Mouse (Mus musculus) small intestine, adult 2 months (tissue): ENCODE results near the gene Tbc1d19. TPM values are rescaled to one million over a fixed set of nuclear protein-coding genes. Genes with fewer than 3 reads are reported as not detected.

Source experiments
- H3K27ac ChIP-seq: fragments of 200-500 bp; 2 replicates; pipeline ENCODE4 v1.5.1; 2012; ENCODE audit warnings: low read depth, low read length, control low read depth, inconsistent platforms; ENCODE audit not compliant: insufficient read depth
- H3K27me3 ChIP-seq: fragments of 200-500 bp; 2 replicates; pipeline ENCODE4 v1.6.1; 2012; ENCODE audit warnings: mild to moderate bottlenecking, moderate library complexity, low read length, inconsistent platforms; ENCODE audit not compliant: control insufficient read depth, insufficient read depth
- H3K36me3 ChIP-seq: fragments of 200-500 bp; 2 replicates; pipeline ENCODE4 v1.6.1; 2012; ENCODE audit warnings: mild to moderate bottlenecking, low read length, control low read depth, inconsistent platforms; ENCODE audit not compliant: control insufficient read depth, insufficient read depth
- H3K4me1 ChIP-seq: fragments of 200-500 bp; 2 replicates; pipeline ENCODE4 v1.6.1; 2012; ENCODE audit warnings: low read length, inconsistent platforms, mixed read lengths; ENCODE audit not compliant: control insufficient read depth, insufficient read depth, insufficient read length
- H3K4me3 ChIP-seq: fragments of 200-500 bp; 2 replicates; pipeline ENCODE4 v1.5.1; 2012; ENCODE audit warnings: low read depth, mild to moderate bottlenecking, control low read depth, inconsistent platforms, low read length, moderate library complexity
- CTCF ChIP-seq: fragments of 200-500 bp; IDR thresholded peaks from 2 replicates; pipeline ENCODE4 v1.5.1; 2012; ENCODE audit warnings: low read depth, mild to moderate bottlenecking, control low read depth, inconsistent platforms, low read length, moderate library complexity, mixed read lengths; ENCODE audit not compliant: insufficient replicate concordance, insufficient read length; ENCODE audit errors: extremely low read depth
- POLR2A ChIP-seq: fragments of 200-500 bp; IDR thresholded peaks from 2 replicates; pipeline ENCODE4 v1.6.1; 2012; ENCODE audit warnings: low read depth, mild to moderate bottlenecking, control low read depth, inconsistent platforms, low read length, moderate library complexity
- WGBS: fragments of 180-500 bp; shearing (Covaris S2); methylation state at CpG from one replicate; pipeline ENCODE4 v1.1.7; 2018; 5-methylcytosine and 5-hydroxymethylcytosine counted together
- polyA plus RNA-seq: library from polyadenylated mRNA; depleted of rRNA; stranded (reverse); fragments of >200 nt; gene quantifications from 2 replicates; pipeline ENCODE4 v1.2.3, GENCODE M21; 2012

Gene Tbc1d19
- polyA plus RNA-seq, 1 experiment = 0.74 TPM

GRCm38 (mm10) chr5:53834489-53834888 lies 25.1 kb downstream of the Tbc1d19 start:
- no peaks in the 10 kb centered on the region for H3K36me3 ChIP-seq

DNA sequence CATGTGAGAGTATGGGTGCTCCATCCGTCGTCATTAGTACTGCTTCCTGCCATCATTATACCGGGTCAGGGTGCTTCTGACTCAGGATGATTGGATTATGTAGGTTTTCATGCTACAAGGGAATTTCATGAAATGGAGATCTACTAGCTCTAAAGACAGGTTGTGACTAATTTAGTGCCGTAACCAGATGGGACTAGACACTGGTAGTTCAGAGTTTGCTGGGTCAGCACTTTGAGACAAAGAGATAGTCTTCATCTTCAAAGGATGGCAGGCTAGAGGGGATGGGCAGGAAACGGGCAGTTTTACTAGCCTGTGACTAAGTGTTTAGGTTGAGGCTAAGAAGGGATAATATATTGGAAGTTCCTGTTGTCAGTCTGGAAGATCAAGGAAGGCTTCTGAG lies 31.9 kb downstream of the Tbc1d19 start:
- H3K4me1 ChIP-seq = no peaks in the 10 kb centered on the region
- H3K4me3 ChIP-seq = no peak overlapping the region
- no peak for TF ChIP-seq CTCF
- no peak for TF ChIP-seq POLR2A
- H3K27me3 ChIP-seq = no peaks in the 10 kb centered on the region
- 92% methylated on average over 5 of the region's 5 CpGs for WGBS
- H3K36me3 ChIP-seq = no peaks in the 10 kb centered on the region
- no peak overlapping the region for H3K27ac ChIP-seq

More at GRCm38 (mm10) chr5:53834489-53834888, 25.1 kb downstream of the Tbc1d19 start:
- 92% methylated on average over 4 of the region's 4 CpGs for WGBS
- TF ChIP-seq POLR2A (no peak), CTCF (no peak)
- Histone ChIP-seq H3K4me1 (no peaks in the 10 kb centered on the region), H3K4me3 (no peak overlapping the region), H3K27me3 (no peaks in the 10 kb centered on the region), H3K27ac (no peak overlapping the region)

DNA sequence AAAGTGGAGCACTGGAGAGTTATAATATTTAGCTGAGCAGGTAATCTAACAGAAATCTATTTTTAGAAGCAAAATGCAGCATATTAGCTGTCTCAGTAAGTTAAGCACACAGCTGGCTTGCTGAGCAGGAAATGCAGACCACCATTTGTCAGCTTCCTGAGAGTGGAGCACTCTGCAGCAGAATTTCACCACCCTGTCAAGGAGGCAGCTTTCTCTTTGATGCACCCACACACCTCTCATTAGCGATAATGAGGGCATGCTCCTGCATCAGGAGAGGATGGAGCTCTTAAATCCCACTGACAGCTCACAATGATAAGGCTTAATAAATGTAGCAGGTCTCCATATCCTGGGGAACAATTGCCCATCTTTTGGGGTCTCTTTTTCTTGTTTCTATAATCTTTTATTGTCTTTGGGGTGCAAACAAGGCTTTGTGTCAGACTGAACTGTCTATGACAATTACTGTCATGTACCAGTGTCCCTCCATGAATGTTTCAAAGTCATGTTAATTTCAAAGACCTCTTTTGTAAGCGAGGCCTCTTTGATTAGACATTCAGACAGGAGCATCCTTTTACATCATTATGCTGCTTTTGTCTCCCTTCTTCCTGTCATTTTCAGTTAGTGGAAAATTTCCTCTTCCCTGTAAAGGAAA lies 39.0 kb downstream of the Tbc1d19 start:
- 72% methylated on average over 2 of the region's 2 CpGs for WGBS
- Histone ChIP-seq H3K4me3 (no peak overlapping the region), H3K4me1 (no peaks in the 10 kb centered on the region), H3K27ac (no peak overlapping the region), H3K36me3 (no peaks in the 10 kb centered on the region), H3K27me3 (no peaks in the 10 kb centered on the region)
- TF ChIP-seq POLR2A (no peak), CTCF (no peak)

- H3K36me3 ChIP-seq = no peaks in the 10 kb centered on the region
- no peak overlapping the region for H3K27ac ChIP-seq
- no peak overlapping the region for H3K4me3 ChIP-seq
- no peaks in the 10 kb centered on the region for H3K27me3 ChIP-seq
- no peak for TF ChIP-seq CTCF
- H3K4me1 ChIP-seq = no peaks in the 10 kb centered on the region
- WGBS = 93% methylated on average over 5 of the region's 5 CpGs
These were observed 43.2 kb downstream of the Tbc1d19 start for GRCm38 (mm10) chr5:53852574-53852973.

- no peak overlapping the region for H3K27ac ChIP-seq
- no peak overlapping the region for H3K4me3 ChIP-seq
- no peaks in the 10 kb centered on the region for H3K36me3 ChIP-seq
- H3K4me1 ChIP-seq = no peaks in the 10 kb centered on the region
- H3K27me3 ChIP-seq = no peaks in the 10 kb centered on the region
- TF ChIP-seq CTCF = no peak
- no peak for TF ChIP-seq POLR2A
- 88% methylated on average over 6 of the region's 6 CpGs for WGBS
These were observed 45.2 kb downstream of the Tbc1d19 start for GRCm38 (mm10) chr5:53854561-53854960.

DNA sequence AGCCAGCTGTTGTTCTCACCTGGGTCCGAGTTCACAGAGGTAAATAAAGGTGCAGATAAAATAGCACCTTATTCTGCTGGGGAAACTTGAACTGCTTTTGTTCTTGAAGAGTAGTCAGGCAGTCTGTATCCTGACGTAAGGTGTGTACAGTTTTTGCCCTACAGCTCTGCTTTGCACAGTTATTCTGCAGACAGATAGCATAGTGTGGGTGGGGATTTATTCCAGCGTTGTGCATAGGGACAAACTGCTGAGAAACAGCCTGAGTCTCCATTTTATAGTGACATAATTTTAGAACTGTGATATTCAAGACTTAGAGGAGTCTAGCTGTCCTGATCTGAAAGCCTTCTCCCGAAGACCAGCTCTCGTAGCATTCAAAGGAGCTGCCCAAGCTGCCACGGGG lies 46.6 kb downstream of the Tbc1d19 start:
- WGBS = 85% methylated on average over 6 of the region's 6 CpGs
- no peak for TF ChIP-seq CTCF
- no peak for TF ChIP-seq POLR2A
- no peaks in the 10 kb centered on the region for H3K4me1 ChIP-seq
- H3K27ac ChIP-seq = no peak overlapping the region
- H3K27me3 ChIP-seq = no peaks in the 10 kb centered on the region
- H3K36me3 ChIP-seq = no peaks in the 10 kb centered on the region
- H3K4me3 ChIP-seq = no peak overlapping the region

GRCm38 (mm10) chr5:53865146-53865545 lies 55.7 kb downstream of the Tbc1d19 start:
- no peak overlapping the region for H3K4me3 ChIP-seq
- no peaks in the 10 kb centered on the region for H3K36me3 ChIP-seq
- H3K27ac ChIP-seq = no peak overlapping the region
- H3K27me3 ChIP-seq = no peaks in the 10 kb centered on the region
- WGBS = 80% methylated on average over 5 of the region's 5 CpGs
- TF ChIP-seq CTCF = no peak
- no peak for TF ChIP-seq POLR2A
- H3K4me1 ChIP-seq = no peaks in the 10 kb centered on the region
